Mouse (Mus musculus): ENCODE results near the gene Smap2.

- TF ChIP-seq CTCF (IDR thresholded peaks at IDR 0.05; ENCODE audit: control insufficient read depth, insufficient read depth, insufficient replicate concordance, low read depth, low read length) (no peak), POLR2A (IDR thresholded peaks at IDR 0.05; ENCODE audit: control insufficient read depth, low read depth, low read length) (no peak)
These were observed 12.4 kb downstream of the Smap2 start for GRCm38 (mm10) chr4:121004679-121005078.
